Mouse (Mus musculus) spleen, embryonic (tissue): ENCODE results near the gene Grin3b.

Experiments
- CTCF ChIA-PET: fragments of 350-600 bp; sonication (Branson Sonifier 250); formaldehyde crosslinking; loops from one replicate; lab custom pipeline; 2022; lab: Charles Lee

The Grin3b gene

DNA sequence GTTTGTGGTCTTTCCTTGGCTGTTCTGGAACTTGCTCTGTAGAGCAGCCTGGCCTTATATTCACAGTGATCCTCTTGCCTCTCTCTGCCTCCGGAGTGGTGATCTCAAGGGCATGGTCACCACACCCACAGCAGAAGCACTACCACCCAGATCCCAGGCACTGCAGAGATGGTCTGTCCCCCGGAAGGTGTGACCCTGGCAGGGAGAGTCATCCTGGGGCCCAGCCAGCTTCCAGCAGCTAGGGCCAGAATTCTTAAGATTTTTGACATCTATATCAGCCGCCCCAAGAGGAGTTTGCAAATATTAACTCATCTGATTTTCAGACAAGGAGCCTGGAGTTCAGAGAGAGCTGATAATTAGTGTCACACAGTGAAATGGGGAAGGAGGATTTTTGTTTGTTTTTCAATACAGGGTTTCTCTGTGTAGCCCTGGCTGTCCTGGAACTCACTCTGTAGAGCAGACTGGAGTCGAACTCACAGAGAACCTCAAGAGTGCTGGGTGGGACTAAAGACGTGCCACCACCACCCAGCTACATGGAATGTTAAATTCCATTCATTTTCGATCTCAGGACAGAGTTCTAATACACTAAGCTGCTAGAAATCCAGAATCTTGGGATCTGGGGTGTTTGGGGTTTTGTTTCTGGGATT is 15.8 kb downstream of the Grin3b start:
- CTCF ChIA-PET, result interaction anchor here (0.6 to 1.2 kb wide), 4 partner anchors 50 to 919 kb away, joined by 3 to 9 read pairs (median 3); partner anchors contain the start of gene Arid3a

DNA sequence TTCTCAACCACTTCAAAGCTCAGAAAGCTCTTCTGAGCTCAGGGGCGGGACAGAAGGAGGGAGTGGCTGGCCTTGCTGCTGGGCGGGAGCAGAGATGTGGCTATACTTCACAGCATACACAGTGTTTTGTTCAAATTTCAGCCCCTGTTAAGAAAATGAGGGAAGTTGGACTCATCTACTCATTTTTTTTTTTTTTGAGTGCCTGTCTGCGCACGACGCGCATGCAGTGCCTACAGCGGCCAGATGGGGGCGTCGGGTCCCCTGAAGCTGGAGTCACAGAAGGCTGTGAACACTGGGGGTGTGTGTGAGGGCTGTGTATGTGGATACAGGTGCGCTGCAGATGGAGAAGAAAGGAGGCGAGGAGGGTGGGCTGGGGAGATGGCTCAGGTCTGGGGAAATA is 16.4 kb downstream of the Grin3b start:
- CTCF ChIA-PET, result interaction anchor here (0.6 to 1.2 kb wide), 5 partner anchors 46 to 919 kb away, joined by 3 to 9 read pairs (median 3); partner anchors contain the start of gene Arid3a

DNA sequence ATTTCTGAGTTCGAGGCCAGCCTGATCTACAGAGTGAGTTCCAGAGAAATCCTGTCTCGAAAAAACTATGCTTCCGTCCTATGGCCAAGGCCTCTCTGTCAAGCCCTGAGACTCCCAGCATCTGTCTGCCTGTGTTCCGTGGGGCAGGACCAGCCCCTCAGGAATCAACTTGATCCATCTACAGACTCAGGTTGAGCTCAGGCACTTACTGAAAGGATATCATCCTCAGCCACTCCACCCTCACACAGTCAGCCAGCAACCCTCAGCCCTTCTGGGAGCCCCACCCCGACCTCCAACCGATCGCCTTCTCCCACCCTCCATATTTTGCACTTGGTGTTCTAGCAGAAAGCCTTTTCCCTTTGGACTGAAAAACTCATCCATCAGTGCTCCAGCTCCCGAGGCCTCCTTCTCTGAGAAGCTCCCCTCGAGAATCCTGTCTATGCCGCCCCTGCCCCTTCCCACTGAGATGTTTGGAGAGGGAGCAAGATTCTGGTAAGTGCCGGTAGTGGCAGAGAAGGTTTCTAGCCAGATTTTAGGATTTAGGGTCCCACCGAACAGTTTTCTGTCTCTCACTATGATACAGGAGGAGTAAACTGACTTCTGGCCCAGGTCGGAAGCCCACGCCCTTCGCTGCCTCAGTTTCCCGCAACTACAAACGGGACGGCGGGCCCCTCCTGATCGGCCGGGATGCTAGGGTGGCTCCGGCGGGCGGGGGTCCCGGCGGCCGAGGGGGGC is 17.4 kb downstream of the Grin3b start:
- CTCF ChIA-PET, result interaction anchor here (1.0 kb wide), 1 partner anchor 46 kb away, joined by 4 read pairs; no protein-coding TSS in a partner anchor

DNA sequence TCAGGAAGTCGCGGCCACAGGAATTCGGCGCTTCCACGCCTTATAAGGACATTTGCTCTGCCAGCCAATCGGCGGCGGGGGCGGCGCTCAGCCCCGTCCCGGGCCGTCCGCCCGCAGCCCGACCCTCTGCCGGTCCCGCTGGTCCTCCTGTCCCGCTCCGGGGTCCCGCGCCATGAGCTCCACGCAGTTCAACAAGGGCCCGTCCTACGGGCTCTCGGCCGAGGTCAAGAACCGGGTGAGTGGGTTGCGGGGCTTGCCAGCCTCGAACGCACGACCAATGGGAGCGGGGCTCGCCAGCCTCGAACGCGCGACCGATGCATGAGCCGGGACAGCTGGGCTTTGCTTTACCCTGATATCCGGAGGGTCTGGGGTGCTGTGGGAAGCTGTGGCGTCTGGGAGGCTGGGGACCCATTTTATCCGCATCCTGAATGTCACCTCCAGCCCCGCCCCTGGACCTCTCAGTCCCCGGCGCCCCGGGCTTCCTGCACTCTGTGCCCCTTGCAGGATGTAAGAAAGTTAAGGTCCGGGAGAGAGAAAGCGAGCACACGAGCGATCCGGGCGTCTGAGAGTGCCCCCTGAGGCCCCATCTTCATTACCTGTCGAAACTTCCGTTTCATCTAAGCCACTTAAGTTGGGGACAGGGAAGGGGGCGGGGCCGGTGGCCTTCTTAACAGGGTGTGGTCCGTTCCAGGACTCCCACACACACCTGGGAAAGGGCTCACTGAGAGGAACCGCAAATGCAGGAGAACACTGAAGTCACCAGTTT is 18.2 kb downstream of the Grin3b start, which contains the start of gene Cnn2:
Cnn2 (plus strand) TSS at position 79 of the 766 bp plus-strand sequence.
- CTCF ChIA-PET, result interaction anchor here (1.0 to 1.3 kb wide), 3 partner anchors 29 to 153 kb away, joined by 4 to 7 read pairs (median 5); partner anchors contain the start of genes Arhgap45 and Cbarp

DNA sequence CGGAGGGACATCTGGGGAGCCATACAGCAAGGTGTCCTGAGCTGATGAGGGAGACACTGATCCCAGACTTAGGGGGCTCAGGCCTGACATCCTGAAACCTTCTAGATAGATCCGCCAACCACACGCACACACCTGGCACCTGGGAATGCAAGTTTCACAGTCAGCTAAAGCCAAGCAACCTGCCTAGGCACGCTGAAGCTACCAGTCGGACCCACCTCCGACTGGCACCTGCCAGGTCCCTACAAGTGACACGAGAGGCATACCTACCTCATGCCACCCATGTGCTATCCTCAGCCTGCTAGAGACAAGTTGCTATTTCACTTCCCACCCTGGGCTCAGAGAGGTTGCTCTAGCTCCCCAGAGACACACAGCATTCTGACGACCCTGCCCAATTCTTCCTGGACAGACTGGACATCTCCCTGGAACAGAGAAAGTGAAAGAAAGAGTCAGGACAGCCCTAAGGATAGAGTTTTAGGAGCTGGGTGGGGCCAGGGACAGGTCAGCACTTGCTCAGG is 18.8 kb downstream of the Grin3b start:
- CTCF ChIA-PET, result interaction anchor here (1.0 to 1.3 kb wide), 2 partner anchors 28 to 152 kb away, joined by 5 to 7 read pairs; partner anchors contain the start of genes Arhgap45 and Cbarp

DNA sequence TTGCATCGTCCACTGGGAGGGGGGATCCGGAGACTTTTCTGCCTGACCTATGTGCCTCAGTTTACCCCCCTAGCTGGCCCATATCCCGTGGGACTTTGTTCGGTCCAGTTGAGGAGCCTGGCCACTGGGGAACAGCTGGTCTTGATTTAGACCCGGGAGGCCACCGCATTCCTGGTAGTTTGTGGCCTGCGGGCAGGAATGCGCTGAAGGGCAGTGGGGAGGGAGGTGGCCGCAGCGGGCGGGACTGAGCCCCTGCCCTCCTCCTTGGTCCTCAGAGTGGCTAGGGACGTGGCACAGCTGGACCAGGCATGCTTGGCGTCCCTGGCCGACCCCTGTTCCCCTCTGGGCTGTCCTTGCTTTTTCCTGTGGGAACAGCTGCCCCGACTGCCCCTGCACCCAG is 19.4 kb downstream of the Grin3b start:
- CTCF ChIA-PET, result interaction anchor here (0.7 to 1.3 kb wide), 3 partner anchors 27 to 177 kb away, joined by 3 to 7 read pairs (median 5); partner anchors contain the start of genes Arhgap45 and Cbarp

DNA sequence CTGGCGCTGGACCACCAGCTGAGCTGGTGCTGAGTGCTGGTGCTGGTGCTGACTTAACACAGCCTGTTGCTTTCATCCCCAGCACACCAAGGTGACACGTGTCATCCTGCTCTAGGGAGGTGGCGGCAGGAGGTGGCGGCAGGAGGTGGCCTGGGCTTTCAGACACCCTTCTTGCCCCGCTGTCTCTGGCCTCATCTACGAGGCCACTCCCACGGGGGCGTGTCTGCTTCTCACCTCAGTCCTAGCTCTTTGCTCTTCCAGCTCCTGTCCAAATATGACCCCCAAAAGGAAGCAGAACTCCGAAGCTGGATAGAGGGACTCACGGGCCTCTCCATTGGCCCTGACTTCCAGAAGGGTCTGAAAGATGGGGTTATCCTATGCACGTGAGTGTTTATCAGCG is 20.6 kb downstream of the Grin3b start:
- CTCF ChIA-PET, result no interaction called here

DNA sequence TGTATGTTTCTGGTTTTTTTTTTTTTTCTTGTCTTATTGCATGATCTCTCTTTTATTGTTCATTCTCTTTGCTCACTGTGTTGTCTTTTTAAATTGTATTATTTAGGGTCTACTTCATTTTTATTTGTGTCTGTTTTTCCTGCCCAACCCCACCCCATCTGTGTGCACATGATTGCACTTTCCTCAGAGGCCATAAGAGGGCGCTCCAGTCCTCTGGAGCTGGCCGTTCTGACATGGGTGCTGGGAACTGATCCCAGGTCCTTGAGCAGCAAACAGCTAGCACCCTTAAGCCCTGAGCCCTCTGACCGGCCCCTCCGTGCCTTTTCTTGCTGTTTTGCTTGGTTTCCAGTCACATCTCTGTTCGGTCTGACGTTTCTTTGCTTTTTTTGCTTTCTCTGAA is 21.0 kb downstream of the Grin3b start:
- CTCF ChIA-PET, result interaction anchor here (0.7 kb wide), 1 partner anchor 150 kb away, joined by 6 read pairs; no protein-coding TSS in a partner anchor

DNA sequence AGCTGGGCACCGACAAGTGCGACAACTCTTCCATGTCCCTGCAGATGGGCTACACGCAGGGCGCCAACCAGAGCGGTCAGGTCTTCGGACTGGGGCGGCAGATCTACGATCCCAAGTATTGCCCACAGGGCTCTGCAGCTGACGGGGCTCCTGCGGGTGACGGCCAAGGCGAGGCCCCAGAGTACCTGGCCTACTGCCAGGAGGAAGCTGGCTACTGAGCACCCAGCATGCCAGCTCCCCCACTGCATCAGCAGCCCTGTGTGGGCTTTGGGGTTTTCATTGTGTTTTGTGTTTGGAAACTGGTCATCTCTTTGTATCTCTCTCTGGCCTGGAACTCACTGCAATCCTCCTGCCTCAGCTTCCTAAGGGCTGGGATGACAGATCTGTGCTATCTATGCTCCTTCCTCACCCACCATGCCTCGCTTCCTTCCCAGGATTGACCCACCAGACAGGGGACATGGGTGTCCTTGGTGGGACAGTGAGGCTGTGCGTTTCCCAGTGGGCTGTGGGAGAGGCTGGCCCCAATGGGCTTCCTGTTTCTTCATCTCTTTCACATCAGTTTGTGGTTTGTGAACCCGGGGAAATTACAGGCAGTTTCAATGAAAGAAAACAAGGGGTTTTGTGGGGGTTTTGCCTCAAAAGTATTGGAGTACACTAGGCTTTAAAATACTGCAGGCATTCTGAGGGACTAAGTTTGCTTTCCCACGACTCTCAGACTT is 24.0 kb downstream of the Grin3b start:
- CTCF ChIA-PET, result interaction anchor here (0.6 kb wide), 1 partner anchor 57 kb away, joined by 6 read pairs; no protein-coding TSS in a partner anchor

DNA sequence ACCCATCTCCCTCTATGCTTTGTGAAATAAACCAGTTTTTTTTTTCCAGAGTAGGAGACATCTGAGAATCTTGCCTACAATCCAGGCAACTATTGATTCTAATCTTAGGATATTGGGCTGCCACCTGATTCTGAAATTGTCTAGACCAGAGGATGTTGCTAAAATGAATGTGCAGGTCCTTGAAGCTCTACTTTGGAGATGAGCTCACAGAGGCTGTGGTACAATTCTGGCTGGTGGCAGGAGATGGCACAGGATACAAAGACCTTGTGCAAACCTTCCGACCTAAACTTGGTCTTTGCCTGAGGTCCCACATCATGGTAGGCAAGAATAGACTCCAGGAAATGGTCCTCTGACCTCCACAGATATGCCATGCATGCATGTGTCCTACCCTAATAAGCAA is 25.1 kb downstream of the Grin3b start:
- CTCF ChIA-PET, result interaction anchor here (0.7 to 1.3 kb wide), 3 partner anchors 25 to 868 kb away, joined by 3 to 4 read pairs (median 3); no protein-coding TSS in a partner anchor

DNA sequence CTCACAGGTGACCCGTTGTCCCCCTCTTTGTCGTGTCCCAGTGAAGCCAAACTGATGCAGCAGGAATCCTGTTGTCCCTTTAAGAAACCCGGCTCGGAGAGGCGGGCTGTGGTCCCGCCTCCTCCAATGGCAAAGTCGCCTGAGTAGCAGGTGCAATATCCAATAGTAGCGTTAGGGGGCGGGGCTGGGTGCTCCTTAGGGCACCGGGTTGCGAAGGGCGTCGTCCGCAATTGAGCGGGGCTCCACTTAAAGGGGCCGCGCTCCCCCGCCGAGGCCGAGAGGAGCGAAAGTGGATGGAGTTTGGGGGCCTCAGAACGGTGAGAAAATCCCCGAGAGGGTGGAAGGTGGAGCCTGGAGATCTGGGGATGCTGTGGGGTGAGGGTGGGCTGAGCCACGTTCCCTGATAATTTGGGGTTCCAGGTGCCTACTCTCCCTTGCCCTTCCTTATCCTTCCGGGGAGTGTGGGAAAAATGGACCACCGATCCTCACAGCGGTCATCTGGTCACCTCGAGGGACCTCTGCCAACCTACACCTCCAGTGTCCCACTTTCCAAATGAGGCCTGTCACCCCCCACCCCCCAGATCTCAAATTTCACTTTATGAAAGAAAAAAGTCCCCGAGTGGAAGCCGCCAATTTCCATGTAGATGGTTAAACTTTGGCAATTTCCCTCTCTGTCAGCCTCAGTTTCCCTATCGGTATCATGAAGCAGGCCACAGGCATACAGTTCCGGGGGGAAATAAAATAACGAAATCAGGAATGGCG is 25.9 kb downstream of the Grin3b start, which contains the start of gene Abca7:
Abca7 (plus strand) TSS at position 223 of the 762 bp plus-strand sequence.
- CTCF ChIA-PET, result interaction anchor here (0.7 to 1.3 kb wide), 3 partner anchors 25 to 867 kb away, joined by 3 to 4 read pairs (median 3); no protein-coding TSS in a partner anchor

DNA sequence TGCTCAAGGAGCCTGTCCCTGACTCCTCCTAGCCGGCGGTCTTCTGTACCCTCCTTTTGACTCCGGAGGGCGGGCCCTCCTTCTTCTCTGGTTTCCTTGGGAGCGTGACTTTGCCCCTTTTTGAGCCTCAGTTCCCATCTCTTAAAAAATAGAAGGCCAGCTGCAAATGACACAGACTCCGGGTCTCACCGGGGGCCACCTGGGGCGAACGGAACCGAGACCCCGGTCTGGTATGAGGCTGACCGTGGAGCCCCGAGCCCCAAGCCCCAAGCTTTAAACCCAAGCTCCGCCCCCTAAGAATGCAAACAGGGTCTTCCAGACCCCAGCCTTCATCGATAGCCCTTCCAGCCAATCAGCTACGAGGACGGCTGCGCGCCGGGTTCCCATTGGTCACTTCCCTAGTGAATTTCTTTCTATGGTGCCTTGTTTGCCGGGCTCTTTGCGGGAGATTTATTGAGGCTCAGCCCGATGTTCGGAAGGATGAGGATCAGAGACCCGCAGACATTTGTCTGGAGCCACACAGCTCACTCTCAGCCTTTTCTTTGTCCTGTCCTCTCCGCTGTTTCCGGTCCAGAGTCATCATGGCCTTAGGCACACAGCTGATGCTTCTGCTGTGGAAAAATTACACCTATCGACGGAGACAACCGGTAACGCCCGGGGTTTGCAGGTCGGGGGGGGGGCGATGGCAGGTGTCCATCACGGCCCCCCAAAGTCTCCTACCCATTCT is 26.7 kb downstream of the Grin3b start:
- CTCF ChIA-PET, result interaction anchor here (0.7 kb wide), 1 partner anchor 24 kb away, joined by 4 read pairs; no protein-coding TSS in a partner anchor

DNA sequence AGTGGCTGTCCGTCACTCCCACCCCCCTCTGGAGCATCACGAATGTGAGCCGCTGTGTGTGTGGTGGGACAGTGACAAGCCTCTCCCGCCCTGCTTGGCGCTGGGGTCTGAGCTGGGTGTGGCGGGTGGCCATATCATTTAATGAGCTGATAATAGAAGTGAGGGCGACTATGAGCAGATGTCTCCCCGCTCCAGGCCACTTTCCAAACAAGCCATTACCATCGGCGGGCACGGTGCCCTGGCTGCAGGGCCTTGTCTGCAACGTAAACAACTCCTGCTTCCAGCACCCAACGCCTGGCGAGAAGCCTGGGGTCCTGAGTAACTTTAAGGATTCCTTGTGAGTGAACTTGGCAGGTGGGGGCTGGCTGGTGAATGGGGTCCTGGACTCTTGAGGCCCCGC is 27.3 kb downstream of the Grin3b start:
- CTCF ChIA-PET, result interaction anchor here (0.7 to 1.1 kb wide), 2 partner anchors 19 to 23 kb away, joined by 3 to 4 read pairs; no protein-coding TSS in a partner anchor

DNA sequence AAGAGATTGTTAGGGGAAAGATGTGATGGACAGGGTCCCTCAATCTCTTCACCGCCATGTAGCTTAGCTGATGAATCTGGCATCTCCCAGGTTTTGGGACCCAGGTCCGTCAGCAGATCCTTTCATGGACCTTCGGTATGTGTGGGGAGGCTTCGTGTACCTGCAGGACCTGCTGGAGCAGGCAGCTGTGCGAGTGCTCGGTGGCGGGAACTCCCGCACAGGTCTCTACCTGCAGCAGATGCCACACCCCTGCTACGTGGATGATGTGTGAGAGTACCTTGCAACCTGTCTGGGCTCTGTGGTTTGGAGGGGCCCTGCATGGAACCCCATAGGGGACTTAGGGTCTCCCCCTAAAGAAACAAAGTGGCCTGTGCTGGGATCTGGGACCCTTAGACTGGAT is 31.4 kb downstream of the Grin3b start:
- CTCF ChIA-PET, result no interaction called here

DNA sequence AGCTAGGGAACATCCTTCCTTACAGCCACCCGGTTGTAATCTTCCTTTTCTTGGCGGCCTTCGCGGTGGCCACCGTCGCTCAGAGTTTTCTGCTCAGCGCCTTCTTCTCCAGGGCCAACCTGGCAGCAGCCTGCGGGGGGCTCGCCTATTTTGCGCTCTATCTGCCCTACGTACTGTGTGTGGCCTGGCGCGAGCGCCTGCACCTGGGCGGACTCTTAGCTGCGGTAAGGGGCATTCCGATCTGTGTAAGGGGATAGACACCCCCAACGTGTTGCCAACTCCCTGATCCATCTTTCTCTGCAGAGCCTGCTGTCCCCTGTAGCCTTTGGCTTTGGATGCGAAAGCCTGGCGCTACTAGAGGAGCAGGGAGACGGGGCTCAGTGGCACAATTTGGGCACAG is 32.3 kb downstream of the Grin3b start:
- CTCF ChIA-PET, result no interaction called here

DNA sequence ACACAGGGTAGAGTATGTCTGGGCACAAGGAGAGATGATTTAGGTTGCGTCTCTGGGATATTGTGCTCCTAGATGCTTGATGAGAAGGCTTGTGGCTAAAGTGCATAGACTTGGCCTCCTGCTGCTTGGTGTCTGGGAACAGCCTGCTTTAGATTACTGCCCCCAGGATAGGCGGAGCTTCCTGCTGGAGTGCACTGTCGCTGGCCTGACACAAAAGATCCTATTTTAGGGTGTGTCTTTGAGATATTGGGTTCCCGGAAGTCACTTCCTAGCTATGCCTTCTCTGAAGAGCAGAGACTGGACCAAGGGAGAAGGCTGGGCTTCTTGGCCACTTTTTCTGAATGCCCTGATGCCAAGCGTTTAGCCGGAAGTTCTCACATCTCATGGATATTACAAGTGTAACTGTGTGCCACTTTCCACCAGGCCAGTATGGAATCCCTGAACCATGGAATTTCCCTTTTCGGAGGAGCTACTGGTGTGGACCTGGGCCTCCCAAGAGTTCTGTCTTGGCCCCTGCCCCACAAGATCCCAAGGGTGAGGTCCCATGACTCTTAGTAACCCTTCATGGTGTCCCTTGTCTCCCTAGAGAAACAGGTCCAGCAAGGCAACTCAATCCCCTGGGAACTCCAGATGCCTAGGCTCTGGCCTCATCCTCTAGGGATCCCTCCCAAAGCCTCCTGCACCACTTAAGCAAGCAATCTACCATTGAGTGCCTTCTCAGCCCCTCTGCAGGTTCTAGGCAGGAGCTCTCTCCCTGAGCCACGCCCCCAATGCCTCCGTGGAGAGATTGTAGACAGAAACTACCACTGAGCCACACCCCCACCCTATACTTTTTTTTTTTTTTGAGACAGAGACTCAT is 33.1 kb downstream of the Grin3b start:
- CTCF ChIA-PET, result no interaction called here

DNA sequence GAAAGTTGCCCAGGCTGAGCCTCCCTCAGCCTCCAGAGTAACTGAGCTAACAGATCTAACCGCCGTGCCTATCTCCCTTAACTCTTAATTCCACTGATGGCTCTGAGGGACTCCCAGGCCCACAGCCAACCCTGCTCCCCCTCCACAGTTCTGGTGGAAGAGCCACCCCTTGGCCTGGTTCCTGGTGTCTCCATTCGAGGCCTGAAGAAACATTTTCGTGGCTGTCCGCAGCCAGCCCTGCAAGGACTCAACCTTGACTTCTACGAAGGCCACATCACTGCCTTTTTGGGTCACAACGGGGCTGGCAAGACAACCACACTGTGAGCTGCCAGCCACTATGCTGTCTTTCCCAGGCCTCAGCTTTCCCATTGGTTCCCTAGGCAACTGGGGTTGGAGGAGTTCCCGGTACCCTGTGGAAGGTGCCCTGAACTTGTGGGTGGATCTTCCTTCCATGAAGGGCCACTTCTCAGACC is 33.8 kb downstream of the Grin3b start:
- CTCF ChIA-PET, result no interaction called here

DNA sequence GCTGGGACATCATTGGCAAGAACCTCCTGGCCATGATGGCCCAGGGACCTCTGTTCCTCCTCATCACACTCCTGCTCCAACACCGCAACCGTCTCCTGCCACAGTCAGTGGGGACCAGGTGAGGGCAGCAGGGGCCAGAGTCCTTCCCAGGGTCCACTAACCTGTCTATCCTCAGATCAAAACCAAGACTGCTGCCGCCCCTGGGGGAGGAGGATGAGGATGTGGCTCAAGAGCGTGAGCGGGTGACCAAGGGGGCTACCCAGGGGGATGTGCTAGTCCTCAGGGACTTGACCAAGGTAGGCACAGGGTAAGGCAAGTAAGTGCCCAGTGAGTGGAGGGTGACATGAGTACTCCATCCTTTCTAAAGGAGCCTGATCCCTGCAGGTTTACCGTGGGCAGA is 41.2 kb downstream of the Grin3b start:
- CTCF ChIA-PET, result no interaction called here
